Mouse (Mus musculus): Measurements from ENCODE around the gene Sectm1b.

GRCm38 (mm10) chr11:121063379-121063778 is at the start of gene Sectm1b:
- no peak for TF ChIP-seq CTCF (IDR thresholded peaks at IDR 0.05; ENCODE audit: borderline replicate concordance, insufficient read depth, low read depth, low read length)
- no peak for TF ChIP-seq POLR2A (IDR thresholded peaks at IDR 0.05; ENCODE audit: borderline replicate concordance, insufficient read depth, low read length)

Data from cerebellum, adult 2 months (tissue).